Mouse (Mus musculus): ENCODE measurements around the gene Ano9.

The Ano9 gene

GRCm38 (mm10) chr7:141062525-141062924 is 55.1 kb downstream of the Ano9 start:
- no peak for DNase-seq (ENCODE audit: low read depth, low spot score)

GRCm38 (mm10) chr7:141061269-141061692 is 56.3 kb downstream of the Ano9 start:
- DNase-seq (ENCODE audit: low read depth, low spot score), result peak; percentile 47

- peak; percentile 82 for DNase-seq (ENCODE audit: low read depth, low spot score)
Observed at GRCm38 (mm10) chr7:141060426-141061242, 57.0 kb downstream of the Ano9 start, which contains the start of gene B4galnt4. B4galnt4 (plus strand) TSS chr7:141061104.

GRCm38 (mm10) chr7:141059929-141060328 is 57.7 kb downstream of the Ano9 start:
- peak; percentile 25 for DNase-seq (ENCODE audit: low read depth, low spot score)

- DNase-seq (ENCODE audit: low read depth, low spot score), result peak; percentile 84
Observed at GRCm38 (mm10) chr7:141058601-141059341, 58.8 kb downstream of the Ano9 start.

GRCm38 (mm10) chr7:141057541-141057940 is 60.1 kb downstream of the Ano9 start:
- DNase-seq (ENCODE audit: low read depth, low spot score), result no peak

GRCm38 (mm10) chr7:141056976-141057375 is 60.6 kb downstream of the Ano9 start:
- no peak for DNase-seq (ENCODE audit: low read depth, low spot score)

GRCm38 (mm10) chr7:141055785-141056184 is 61.8 kb downstream of the Ano9 start:
- DNase-seq (ENCODE audit: low read depth, low spot score), result no peak

- no peak for DNase-seq (ENCODE audit: low read depth, low spot score)
Observed at GRCm38 (mm10) chr7:141052421-141052820, 65.2 kb downstream of the Ano9 start.

GRCm38 (mm10) chr7:141052016-141052415 is 65.6 kb downstream of the Ano9 start:
- DNase-seq (ENCODE audit: low read depth, low spot score), result no peak

Measured in CD4-positive helper T cell, adult 2 months (primary cell).